Mouse (Mus musculus) erythroblast, embryonic 14.5 days (primary cell): ENCODE measurements around the gene Tfdp1. TPM values are rescaled to one million over a fixed set of nuclear protein-coding genes. Genes with fewer than 3 reads are reported as not detected.

ENCODE experiments used
- H3K27me3 ChIP-seq: 2 replicates; pipeline ENCODE4 v1.6.1; 2012; ENCODE audit warnings: inconsistent platforms; ENCODE audit not compliant: control insufficient read depth
- H3K36me3 ChIP-seq: 2 replicates; pipeline ENCODE4 v1.6.1; 2012; ENCODE audit warnings: mild to moderate bottlenecking, inconsistent platforms; ENCODE audit not compliant: control insufficient read depth
- H3K4me1 ChIP-seq: 2 replicates; pipeline ENCODE4 v1.6.1; 2012; ENCODE audit warnings: inconsistent platforms; ENCODE audit not compliant: control insufficient read depth
- H3K4me3 ChIP-seq: replicated peaks from 2 replicates; pipeline ENCODE3; 2012; ENCODE audit warnings: moderate library complexity, mild to moderate bottlenecking, inconsistent platforms
- H3K9me3 ChIP-seq: 2 replicates; pipeline ENCODE4 v1.6.1; 2012; ENCODE audit warnings: low read length, inconsistent platforms, mixed read lengths; ENCODE audit not compliant: control insufficient read depth
- GATA1 ChIP-seq: IDR thresholded peaks from 2 replicates; pipeline ENCODE4 v1.6.1; 2012; ENCODE audit warnings: low read length, inconsistent platforms, mixed read lengths
- TAL1 ChIP-seq: IDR thresholded peaks from 3 replicates; pipeline ENCODE4 v1.6.1; 2012; ENCODE audit warnings: low read length, inconsistent platforms, mixed read lengths
- polyA plus RNA-seq: library from polyadenylated mRNA; stranded (reverse); fragments of >175 nt; gene quantifications from 2 replicates; pipeline ENCODE4 v1.2.3, GENCODE M21; 2012

Tfdp1 gene
- polyA plus RNA-seq, 1 experiment: 1.4 TPM

DNA sequence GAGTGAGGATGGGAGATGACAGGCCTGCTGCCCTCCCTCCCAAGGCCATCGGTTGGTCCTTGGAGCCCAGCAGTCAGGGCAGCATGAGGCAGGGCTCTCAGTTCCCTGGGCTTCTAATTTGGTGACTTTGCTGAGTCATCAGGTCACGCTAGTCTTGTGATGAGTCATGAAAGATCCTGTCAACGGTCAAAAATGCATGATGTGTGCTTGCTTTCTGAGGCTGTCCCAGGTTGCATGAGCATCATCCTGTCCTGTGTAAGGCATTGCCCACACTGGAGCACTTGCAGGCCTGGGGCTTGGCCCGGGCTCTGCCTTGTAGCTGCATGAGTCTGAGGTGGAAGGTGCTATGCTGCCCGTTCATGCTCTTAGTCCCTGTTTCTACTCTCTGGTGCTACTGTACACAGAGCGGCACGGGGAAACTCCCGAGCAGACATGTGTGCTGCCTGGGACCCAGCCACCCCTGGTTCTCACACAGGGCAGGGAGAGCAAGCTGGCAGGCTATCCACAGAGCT is 34.7 kb downstream of the Tfdp1 start:
- Histone ChIP-seq H3K4me3 (no peak overlapping the region), H3K27me3 (no peaks in the 10 kb centered on the region; the same call in 1 of the 2 replicates), H3K4me1 (peaks cover 8% of the 10 kb centered on the region), H3K36me3 (peaks cover 95% of the 10 kb centered on the region), H3K9me3 (no peaks in the 10 kb centered on the region)
- no peak for TF ChIP-seq TAL1
- TF ChIP-seq GATA1: no peak

DNA sequence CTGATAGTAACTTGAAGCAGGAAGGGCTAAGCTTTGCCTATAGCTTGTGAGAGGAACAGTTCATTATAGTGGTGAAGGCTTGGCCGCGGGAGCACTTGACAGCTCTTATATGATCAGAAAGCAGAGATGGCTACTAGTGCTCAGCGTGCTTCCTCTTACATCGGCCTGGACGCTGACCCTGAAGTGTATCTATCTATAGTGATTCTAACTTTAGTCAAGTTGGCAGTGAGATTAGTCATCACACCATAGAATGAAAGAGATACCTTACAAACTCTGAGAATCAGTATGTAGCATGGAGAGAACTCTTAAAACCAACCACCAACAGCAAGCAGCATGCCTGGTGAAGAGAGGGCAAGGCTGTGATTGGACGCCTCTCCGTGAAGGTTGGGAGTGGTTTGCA is 43.1 kb downstream of the Tfdp1 start:
- TF ChIP-seq GATA1: no peak
- no peaks in the 10 kb centered on the region for H3K27me3 ChIP-seq
- H3K36me3 ChIP-seq: peaks cover 38% of the 10 kb centered on the region
- H3K4me3 ChIP-seq: no peak overlapping the region
- no peaks in the 10 kb centered on the region; the same call in 1 of the 2 replicates for H3K9me3 ChIP-seq
- no peaks in the 10 kb centered on the region for H3K4me1 ChIP-seq

DNA sequence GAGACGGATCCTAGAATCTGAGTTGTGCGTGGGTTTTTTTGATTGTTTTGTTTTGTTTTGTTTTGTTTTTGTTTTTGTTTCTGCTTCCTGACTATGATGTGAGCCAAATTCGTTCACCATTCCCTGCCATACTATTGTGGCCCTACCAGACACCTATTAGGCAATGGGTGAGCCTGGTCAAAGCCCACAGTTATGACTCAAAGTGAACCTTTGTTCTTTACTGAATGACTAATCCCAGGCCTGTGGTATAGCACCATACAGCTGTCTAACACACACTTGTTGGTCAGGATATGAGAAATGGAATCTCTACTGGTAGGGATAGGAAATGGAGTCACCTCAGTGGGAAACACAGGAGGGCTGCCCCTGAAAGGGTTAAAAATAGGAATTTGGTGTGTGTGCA is 44.0 kb downstream of the Tfdp1 start:
- no peaks in the 10 kb centered on the region; the same call in 1 of the 2 replicates for H3K9me3 ChIP-seq
- peaks cover 29% of the 10 kb centered on the region for H3K36me3 ChIP-seq
- no peak overlapping the region for H3K4me3 ChIP-seq
- H3K4me1 ChIP-seq: no peaks in the 10 kb centered on the region
- H3K27me3 ChIP-seq: no peaks in the 10 kb centered on the region
- TF ChIP-seq TAL1 (no peak), GATA1 (no peak)

DNA sequence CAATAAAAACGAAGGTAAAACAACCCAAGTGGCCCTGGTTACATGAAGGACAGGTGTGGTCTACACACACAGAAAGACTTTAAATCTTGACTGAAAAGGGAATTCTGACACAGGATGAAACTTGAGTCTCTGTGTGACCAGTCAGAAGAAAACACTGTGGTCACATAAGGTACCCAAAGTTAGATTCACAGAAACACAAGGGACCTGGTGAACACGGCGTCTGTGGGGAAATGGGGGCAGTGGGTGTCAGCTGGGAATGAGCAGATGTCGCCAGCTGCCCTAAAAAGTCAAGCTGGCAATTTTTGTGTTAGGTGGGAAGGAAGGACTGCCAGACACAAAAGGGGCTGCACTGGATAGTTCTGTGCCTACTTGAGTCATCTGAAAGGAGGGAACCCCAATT is 44.4 kb downstream of the Tfdp1 start:
- H3K36me3 ChIP-seq: peaks cover 27% of the 10 kb centered on the region
- no peaks in the 10 kb centered on the region for H3K27me3 ChIP-seq
- no peaks in the 10 kb centered on the region for H3K4me1 ChIP-seq
- no peaks in the 10 kb centered on the region; the same call in 1 of the 2 replicates for H3K9me3 ChIP-seq
- no peak for TF ChIP-seq GATA1
- no peak for TF ChIP-seq TAL1
- H3K4me3 ChIP-seq: no peak overlapping the region

DNA sequence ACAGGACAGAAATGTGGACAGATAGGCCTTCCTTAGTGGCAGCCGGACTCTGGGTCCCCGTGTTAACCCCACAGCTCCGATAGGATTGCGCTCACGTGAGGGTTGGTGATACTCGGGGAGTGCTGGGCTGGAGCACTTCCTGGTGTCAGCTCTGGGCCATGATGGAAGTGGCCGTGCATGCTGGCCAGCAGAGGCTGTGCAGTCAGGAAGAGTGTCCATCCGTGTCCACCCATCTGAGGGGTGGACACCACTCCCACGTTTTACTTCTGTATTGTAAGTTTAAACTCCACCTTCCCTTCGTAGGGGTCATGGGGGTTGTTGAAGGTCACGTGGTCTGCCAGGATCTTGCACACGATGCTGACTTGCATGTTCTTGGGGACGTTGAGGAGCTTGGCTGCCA is 47.8 kb downstream of the Tfdp1 start:
- H3K27me3 ChIP-seq: no peaks in the 10 kb centered on the region
- no peak overlapping the region for H3K4me3 ChIP-seq
- H3K4me1 ChIP-seq: peaks cover 7% of the 10 kb centered on the region
- no peaks in the 10 kb centered on the region for H3K9me3 ChIP-seq
- H3K36me3 ChIP-seq: no peaks in the 10 kb centered on the region
- TF ChIP-seq TAL1 (no peak), GATA1 (no peak)

DNA sequence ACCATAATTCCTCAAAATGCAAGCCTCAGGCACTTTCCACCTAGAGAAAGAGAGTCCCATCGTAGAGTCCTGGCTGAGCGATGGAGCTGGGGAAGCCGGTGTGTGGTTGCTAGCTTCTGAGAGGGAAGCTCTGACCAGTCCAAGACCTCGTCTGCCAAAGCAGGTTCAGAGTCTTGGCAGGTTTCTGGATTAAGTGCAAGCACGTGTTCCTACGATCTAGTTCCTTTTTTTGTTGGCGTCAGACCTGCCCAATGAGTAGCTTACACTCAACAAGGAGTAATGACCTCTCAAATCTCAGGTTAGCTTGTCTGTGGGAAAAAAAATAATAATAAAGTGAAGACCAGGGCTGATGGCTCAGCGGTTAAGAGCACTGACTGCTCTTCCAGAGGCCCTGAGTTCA is 49.2 kb downstream of the Tfdp1 start:
- no peak for TF ChIP-seq GATA1
- TF ChIP-seq TAL1: no peak
- Histone ChIP-seq H3K4me3 (no peak overlapping the region), H3K36me3 (no peaks in the 10 kb centered on the region), H3K9me3 (no peaks in the 10 kb centered on the region), H3K4me1 (peaks cover 7% of the 10 kb centered on the region), H3K27me3 (no peaks in the 10 kb centered on the region)

DNA sequence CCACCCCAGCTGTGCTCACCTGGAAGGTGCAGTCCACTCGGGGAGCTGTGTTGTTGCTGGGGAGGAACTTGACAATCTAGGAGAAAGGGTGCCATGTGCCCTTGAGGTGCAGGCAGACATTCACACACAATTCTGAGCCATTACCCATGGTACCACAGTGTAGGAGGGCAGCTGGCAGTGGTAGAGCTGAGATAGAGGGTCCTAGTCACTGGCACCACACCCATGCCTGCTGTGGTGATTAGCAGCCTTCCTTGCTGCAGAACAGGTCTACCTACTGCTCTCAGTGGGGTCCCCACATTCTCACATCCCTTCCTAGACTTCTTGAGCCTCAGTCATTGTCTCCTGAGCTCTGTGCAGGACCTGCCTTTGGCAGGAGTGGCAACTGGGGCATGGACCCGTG is 50.2 kb downstream of the Tfdp1 start:
- Histone ChIP-seq H3K4me3 (no peak overlapping the region), H3K36me3 (no peaks in the 10 kb centered on the region), H3K9me3 (no peaks in the 10 kb centered on the region), H3K4me1 (peaks cover 7% of the 10 kb centered on the region), H3K27me3 (no peaks in the 10 kb centered on the region)
- TF ChIP-seq TAL1 (no peak), GATA1 (no peak)

DNA sequence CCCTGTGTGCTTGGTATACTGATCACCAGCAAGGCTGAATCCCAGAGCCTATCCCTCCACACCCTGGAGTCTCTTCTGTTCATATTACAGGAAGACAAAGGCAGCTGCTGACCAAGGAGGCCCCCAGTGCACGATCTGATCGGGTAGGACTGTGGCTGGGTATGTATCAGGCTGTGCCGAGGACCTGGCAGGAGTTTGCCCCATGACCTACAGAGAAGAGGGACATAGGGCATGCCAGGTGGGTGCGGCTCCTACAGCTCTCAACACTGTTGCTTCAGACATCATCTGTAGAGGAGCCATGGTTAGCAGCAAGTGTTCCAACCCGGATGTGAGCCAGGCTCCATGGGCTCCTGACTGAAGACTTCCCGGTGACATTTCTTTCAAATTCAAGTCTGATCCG is 55.3 kb downstream of the Tfdp1 start:
- no peak for TF ChIP-seq GATA1
- no peak for TF ChIP-seq TAL1
- H3K9me3 ChIP-seq: no peaks in the 10 kb centered on the region
- H3K4me3 ChIP-seq: no peak overlapping the region
- no peaks in the 10 kb centered on the region for H3K27me3 ChIP-seq
- H3K4me1 ChIP-seq: peaks cover 1% of the 10 kb centered on the region; the same call in 1 of the 2 replicates
- H3K36me3 ChIP-seq: no peaks in the 10 kb centered on the region

DNA sequence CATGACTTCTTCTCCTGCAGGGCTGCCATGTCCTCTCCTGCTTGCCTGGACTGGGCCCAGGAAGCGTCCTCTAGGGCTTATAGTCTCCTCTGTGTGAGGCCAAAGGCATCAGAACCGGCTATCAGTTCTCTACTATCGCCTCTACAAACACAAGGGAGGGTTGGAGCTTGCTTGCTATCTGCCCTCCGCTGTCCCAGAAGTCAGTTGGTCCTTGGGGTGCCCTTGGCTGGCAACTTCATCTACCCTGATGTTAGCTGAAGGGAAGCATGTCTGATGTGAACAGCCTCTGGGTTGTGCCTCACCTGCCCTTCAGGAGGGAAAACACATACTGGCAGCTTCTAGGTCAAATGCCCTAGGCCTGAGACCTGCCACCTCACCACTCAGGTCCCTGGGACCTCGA is 58.2 kb downstream of the Tfdp1 start, which contains the start of gene Atp4b:
Gene Atp4b (minus strand): TSS at position 101 of the 400 bp plus-strand sequence.
- Histone ChIP-seq H3K27me3 (no peaks in the 10 kb centered on the region), H3K4me1 (no peaks in the 10 kb centered on the region), H3K36me3 (no peaks in the 10 kb centered on the region), H3K4me3 (no peak within 1 kb of the TSS), H3K9me3 (no peaks in the 10 kb centered on the region)
- TF ChIP-seq GATA1 (no peak), TAL1 (no peak)

DNA sequence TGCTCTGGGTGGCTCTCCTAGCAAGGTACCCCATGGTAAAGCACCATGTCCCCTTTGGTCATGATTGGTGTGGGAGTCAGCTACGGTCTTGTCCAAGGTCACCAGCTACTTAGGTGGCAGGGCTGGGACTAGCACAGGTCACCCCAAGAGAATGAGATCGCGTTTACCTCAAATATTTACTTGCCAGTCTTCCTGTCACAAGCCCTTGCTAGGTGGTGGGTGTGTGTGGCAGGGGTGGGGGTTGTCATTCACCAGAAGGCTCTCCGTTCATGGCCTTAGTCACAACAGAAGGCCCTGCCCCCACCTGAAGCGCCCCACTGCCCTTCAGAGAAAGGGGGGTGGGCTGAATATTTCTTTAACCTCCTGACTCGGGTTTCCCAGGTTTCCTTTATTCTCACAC is 65.0 kb downstream of the Tfdp1 start:
- no peak for TF ChIP-seq GATA1
- TF ChIP-seq TAL1: no peak
- H3K4me1 ChIP-seq: no peaks in the 10 kb centered on the region
- H3K4me3 ChIP-seq: no peak overlapping the region
- H3K36me3 ChIP-seq: no peaks in the 10 kb centered on the region
- no peaks in the 10 kb centered on the region for H3K27me3 ChIP-seq
- no peaks in the 10 kb centered on the region for H3K9me3 ChIP-seq
